In genomic region chr2:137357181-137357738, GRCm38 (mm10) we compare ENCODE assay signal across 14 mouse cellular contexts.
A peak's percentile ranks its signal among the peaks of the same experiment; 100 is the strongest.
DNase-seq lines count a peak whose midpoint lies in the region; ATAC-seq and TF ChIP-seq lines count a peak whose summit lies in the region.
"Had no signal": no experiment of that assay in that cellular context is flagged by ENCODE, and none has a peak within 500 bp of the region (broad histone marks: within the 10 kb centered on the region; RNA-seq: fewer than 3 reads in every experiment).

No protein-coding gene starts in this region.

- intact Hi-C loops in left cerebral cortex, adult 2 months (cut with DNase I), result no loop called here

- no peak overlapping the region for H3K9ac ChIP-seq in forebrain, postnatal 0 days
- H3K9ac ChIP-seq in heart, embryonic 13.5 days, result 0 out of 2 replicates have a peak overlapping the region, but pooled peaks have one; percentile 0
- H3K9ac ChIP-seq: liver, embryonic 12.5 days had no signal

- DNase-seq in forebrain, postnatal 0 days, result no peak
- DNase-seq in forebrain, embryonic 10.5 days (ENCODE audit: extremely low spot score, low spot score), result no peak
- DNase-seq in left cerebral cortex, adult 2 months (ENCODE audit: extremely low spot score in 1 of 2, low spot score in 2 of 2), result no peak
- no peak for DNase-seq in left cerebral cortex, adult 11 months (ENCODE audit: low spot score)
- peak; percentile 19 for DNase-seq in lung, postnatal 10 days
- DNase-seq in yolk sac, embryonic 10.5 days (ENCODE audit: low spot score), result no peak
- no peak for DNase-seq in cerebellum, postnatal 4 days (ENCODE audit: low spot score in 2 of 2)
- DNase-seq: adrenal gland, postnatal 10 days; cerebellum, adult 2 months; gastrocnemius, postnatal 10 days; thymus, postnatal 25 days had no signal

- no peak for TF ChIP-seq CTCF in forebrain, postnatal 0 days (IDR thresholded peaks at IDR 0.05; ENCODE audit: low read depth)
- no peak for TF ChIP-seq CTCF in left cerebral cortex, adult 2 months (IDR thresholded peaks at IDR 0.05)

- H3K4me1 ChIP-seq in forebrain, postnatal 0 days (ENCODE audit: insufficient read depth), result no peaks in the 10 kb centered on the region
- H3K4me1 ChIP-seq in forebrain, embryonic 10.5 days, result peaks cover 5% of the 10 kb centered on the region; the same call in 1 of the 2 replicates
- 0 out of 2 replicates have a peak, but pooled peaks cover 2% of the 10 kb centered on the region for H3K4me1 ChIP-seq in heart, embryonic 13.5 days
- H3K4me1 ChIP-seq: liver, embryonic 12.5 days had no signal

- no peaks in the 10 kb centered on the region for H3K36me3 ChIP-seq in forebrain, postnatal 0 days (ENCODE audit: insufficient read depth)
- H3K36me3 ChIP-seq in forebrain, embryonic 10.5 days (replicated peaks), result no peaks in the 10 kb centered on the region
- H3K36me3 ChIP-seq in heart, embryonic 13.5 days, result no peaks in the 10 kb centered on the region
- H3K36me3 ChIP-seq: liver, embryonic 12.5 days had no signal

- no peak overlapping the region; the same call in 1 of the 2 replicates for H3K27ac ChIP-seq in forebrain, postnatal 0 days (ENCODE audit: low read depth, low read length)
- H3K27ac ChIP-seq in forebrain, embryonic 10.5 days, result no peak overlapping the region
- H3K27ac ChIP-seq in left cerebral cortex, adult 2 months, result no peak overlapping the region
- peak overlapping the region; percentile 48 for H3K27ac ChIP-seq in heart, embryonic 13.5 days (replicated peaks)
- H3K27ac ChIP-seq: liver, embryonic 12.5 days had no signal

- ATAC-seq in forebrain, postnatal 0 days, result no peak; the same call in 1 of the 2 replicates
- no peak; the same call in 1 of the 2 replicates for ATAC-seq in heart, embryonic 13.5 days (ENCODE audit: extremely low read depth, insufficient number of reproducible peaks, low FRiP score, low TSS enrichment)
- ATAC-seq: intestine, embryonic 16.5 days; liver, embryonic 12.5 days had no signal

- H3K27me3 ChIP-seq in forebrain, postnatal 0 days (ENCODE audit: insufficient read depth, low read length), result no peaks in the 10 kb centered on the region
- H3K27me3 ChIP-seq in forebrain, embryonic 10.5 days (ENCODE audit: poor library complexity, severe bottlenecking), result no peaks in the 10 kb centered on the region
- no peaks in the 10 kb centered on the region for H3K27me3 ChIP-seq in heart, embryonic 13.5 days (replicated peaks)
- H3K27me3 ChIP-seq: liver, embryonic 12.5 days had no signal

- no peak overlapping the region for H3K4me3 ChIP-seq in forebrain, postnatal 0 days (ENCODE audit: low read depth, low read length)
- H3K4me3 ChIP-seq in forebrain, embryonic 10.5 days, result no peak overlapping the region
- peak overlapping the region; percentile 33 for H3K4me3 ChIP-seq in left cerebral cortex, adult 2 months
- H3K4me3 ChIP-seq in heart, embryonic 13.5 days, result peak overlapping the region; percentile 24
- H3K4me3 ChIP-seq: liver, embryonic 12.5 days had no signal

- H3K4me2 ChIP-seq in forebrain, postnatal 0 days (ENCODE audit: low read depth), result peak overlapping the region; percentile 23
- H3K4me2 ChIP-seq in heart, embryonic 13.5 days, result peak overlapping the region; percentile 52
- H3K4me2 ChIP-seq: liver, embryonic 12.5 days had no signal

- H3K9me3 ChIP-seq in forebrain, postnatal 0 days (ENCODE audit: low read length), result no peaks in the 10 kb centered on the region
- no peaks in the 10 kb centered on the region for H3K9me3 ChIP-seq in forebrain, embryonic 10.5 days
- H3K9me3 ChIP-seq in heart, embryonic 13.5 days, result no peaks in the 10 kb centered on the region
- H3K9me3 ChIP-seq: liver, embryonic 12.5 days had no signal

- 43% methylated on average over 13 of the region's 13 CpGs for WGBS in forebrain, postnatal 0 days
- 88% methylated on average over 13 of the region's 13 CpGs for WGBS in forebrain, embryonic 10.5 days
- 56% methylated on average over 13 of the region's 13 CpGs for WGBS in heart, embryonic 13.5 days

Comparison
In these comparisons a context has a peak if more than half of its experiments do, and no peak if none do; other contexts are left out.
1. H3K4me3 ChIP-seq: peak in left cerebral cortex, adult 2 months (single experiment) and heart, embryonic 13.5 days (single experiment); none in forebrain, postnatal 0 days (single experiment) and forebrain, embryonic 10.5 days (single experiment).